Mouse (Mus musculus) kidney, adult 2 months (tissue): ENCODE measurements around the gene Cnr2. TPM values are rescaled to one million over a fixed set of nuclear protein-coding genes. Genes with fewer than 3 reads are reported as not detected.

Experiments used
- DNase-seq: peaks from one replicate; pipeline ENCODE4 v3.0.0; 2021
- H3K27ac ChIP-seq: fragments of 200-500 bp; 2 replicates; pipeline ENCODE4 v1.5.1; 2012; ENCODE audit warnings: low read depth, low read length, control low read depth, inconsistent platforms; ENCODE audit not compliant: insufficient read depth
- H3K27me3 ChIP-seq: fragments of 200-500 bp; replicated peaks from 2 replicates; pipeline ENCODE4 v1.6.1; 2012; ENCODE audit warnings: mild to moderate bottlenecking, moderate library complexity, low read length, inconsistent platforms; ENCODE audit not compliant: control insufficient read depth, insufficient read depth
- H3K36me3 ChIP-seq: fragments of 200-500 bp; 2 replicates; pipeline ENCODE4 v1.6.1; 2012; ENCODE audit warnings: mild to moderate bottlenecking, moderate library complexity, low read length, inconsistent platforms; ENCODE audit not compliant: control insufficient read depth, insufficient read depth
- H3K4me1 ChIP-seq: fragments of 200-500 bp; 2 replicates; pipeline ENCODE4 v1.6.1; 2011; ENCODE audit warnings: low read length; ENCODE audit not compliant: control insufficient read depth, insufficient read depth
- H3K4me3 ChIP-seq: fragments of 200-500 bp; 2 replicates; pipeline ENCODE4 v1.5.1; 2011; ENCODE audit warnings: mild to moderate bottlenecking, low read depth, low read length, control low read depth; ENCODE audit not compliant: insufficient read depth
- CTCF ChIP-seq: fragments of 200-500 bp; conservative IDR thresholded peaks from 2 replicates; pipeline ENCODE4 v1.5.1; 2011; ENCODE audit warnings: low read depth, mild to moderate bottlenecking, control low read depth, low read length, moderate library complexity, mixed read lengths; ENCODE audit not compliant: insufficient read depth, insufficient read length
- POLR2A ChIP-seq: fragments of 200-500 bp; IDR thresholded peaks from one replicate; pipeline ENCODE4 v1.6.1; 2011; ENCODE audit warnings: low read depth, low read length, control low read depth
- WGBS: fragments of 180-500 bp; shearing (Covaris S2); methylation state at CpG from one replicate; pipeline ENCODE4 v1.1.7; 2018; 5-methylcytosine and 5-hydroxymethylcytosine counted together
- polyA plus RNA-seq: library from polyadenylated mRNA; depleted of rRNA; stranded (reverse); fragments of >200 nt; gene quantifications from 2 replicates; pipeline ENCODE4 v1.2.3, GENCODE M21; 2012

Gene Cnr2
- polyA plus RNA-seq, 1 experiment: 4.1 TPM

- H3K27ac ChIP-seq: peak within 1 kb of the TSS; percentile 97
- DNase-seq: peak; percentile 98
- H3K27me3 ChIP-seq: no peaks in the 10 kb centered on the region
- peak within 1 kb of the TSS; percentile 87 for H3K4me3 ChIP-seq
- 1% methylated on average over 63 of the region's 67 CpGs for WGBS
- H3K36me3 ChIP-seq: no peaks in the 10 kb centered on the region
- TF ChIP-seq CTCF: no peak
- TF ChIP-seq POLR2A: peak; percentile 66
- H3K4me1 ChIP-seq: peaks cover 23% of the 10 kb centered on the region
These were observed 39.5 kb upstream of the Cnr2 start, which contains the start of gene Srsf10 for GRCm38 (mm10) chr4:135855536-135856222. Gene Srsf10, plus strand, starts transcription at chr4:135855747.

DNA sequence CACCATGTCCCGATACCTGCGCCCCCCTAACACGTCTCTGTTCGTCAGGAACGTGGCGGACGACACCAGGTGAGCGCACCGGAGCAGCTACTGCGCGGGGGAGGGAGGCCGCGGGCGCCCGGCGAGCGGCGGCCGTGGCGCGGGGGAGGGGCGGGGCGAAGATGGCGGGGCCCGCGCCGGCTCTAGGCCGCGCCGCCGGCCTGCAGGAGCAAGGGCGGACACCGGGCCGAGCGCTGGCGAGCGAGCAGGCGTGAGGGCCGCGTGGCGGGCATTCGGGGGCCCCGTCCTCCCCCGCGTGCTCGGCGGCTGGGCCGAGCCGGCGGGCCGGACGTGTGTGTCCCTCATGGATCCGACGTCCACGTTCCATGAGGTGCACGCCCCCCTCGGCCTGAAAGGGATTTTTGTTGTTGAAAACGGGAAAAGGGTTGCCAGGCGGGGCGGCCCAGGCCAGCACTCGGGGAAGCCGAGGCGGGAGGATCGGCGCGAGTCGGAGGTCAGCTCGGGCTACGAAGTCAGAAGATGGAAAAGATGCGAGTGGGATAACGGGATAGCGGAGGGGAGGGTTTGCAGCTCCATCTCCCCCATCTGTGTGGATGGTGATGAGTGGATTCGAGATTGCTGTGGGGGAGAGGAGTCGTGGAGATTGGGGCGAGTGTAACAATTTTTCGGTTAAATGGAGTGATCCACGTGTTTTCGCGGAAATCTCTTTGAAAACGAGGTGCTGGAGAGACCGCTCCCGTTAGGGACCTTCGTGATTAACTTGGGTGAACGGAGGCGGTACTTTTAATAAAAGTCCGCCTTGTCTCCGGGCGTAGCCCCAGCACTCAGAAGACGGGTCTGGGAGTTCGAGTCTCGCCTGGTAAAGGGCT lies 38.7 kb upstream of the Cnr2 start:
- Histone ChIP-seq H3K27me3 (no peaks in the 10 kb centered on the region), H3K27ac (peak overlapping the region; percentile 72), H3K4me3 (peak overlapping the region; percentile 59), H3K4me1 (peaks cover 28% of the 10 kb centered on the region), H3K36me3 (no peaks in the 10 kb centered on the region)
- TF ChIP-seq POLR2A (no peak), CTCF (no peak)
- under 1% methylated on average over 87 of the region's 91 CpGs for WGBS
- DNase-seq: peak; percentile 70

GRCm38 (mm10) chr4:135857597-135858186 lies 37.5 kb upstream of the Cnr2 start:
- H3K36me3 ChIP-seq: peaks cover 2% of the 10 kb centered on the region; the same call in 1 of the 2 replicates
- peaks cover 28% of the 10 kb centered on the region for H3K4me1 ChIP-seq
- no peak overlapping the region for H3K27ac ChIP-seq
- H3K4me3 ChIP-seq: no peak overlapping the region
- TF ChIP-seq CTCF: no peak
- TF ChIP-seq POLR2A: no peak
- DNase-seq: no peak
- 12% methylated on average over 7 of the region's 7 CpGs for WGBS
- H3K27me3 ChIP-seq: no peaks in the 10 kb centered on the region

DNA sequence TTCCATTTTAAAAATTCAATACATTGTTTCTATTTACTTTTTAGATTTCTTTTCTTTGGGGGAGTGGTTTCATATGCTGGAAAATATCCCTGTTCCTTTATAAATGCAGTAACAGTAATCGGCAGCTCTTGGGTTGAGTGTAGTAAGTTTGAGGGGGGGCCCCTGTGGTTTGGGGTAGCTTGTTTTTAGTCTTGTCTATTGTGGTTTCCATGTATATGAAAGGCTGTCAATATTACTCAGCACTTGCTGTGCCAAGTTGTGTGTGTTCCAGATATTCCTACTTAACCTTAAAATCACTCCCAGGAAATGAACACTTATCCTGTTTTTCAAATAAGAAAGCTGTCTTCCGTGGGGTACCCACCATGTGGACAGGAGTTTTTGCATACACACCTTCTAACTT lies 26.2 kb upstream of the Cnr2 start:
- Histone ChIP-seq H3K27ac (no peak overlapping the region), H3K27me3 (no peaks in the 10 kb centered on the region), H3K36me3 (peaks cover 16% of the 10 kb centered on the region; the same call in 1 of the 2 replicates), H3K4me3 (no peak overlapping the region), H3K4me1 (peaks cover 14% of the 10 kb centered on the region; the same call in 1 of the 2 replicates)
- TF ChIP-seq POLR2A: no peak
- TF ChIP-seq CTCF: no peak
- no peak for DNase-seq
- 46% methylated on average over 2 of the region's 2 CpGs for WGBS

GRCm38 (mm10) chr4:135870227-135871023 lies 24.8 kb upstream of the Cnr2 start:
- WGBS: 12% methylated on average over 2 of the region's 2 CpGs
- Histone ChIP-seq H3K36me3 (peaks cover 16% of the 10 kb centered on the region; the same call in 1 of the 2 replicates), H3K27ac (no peak overlapping the region), H3K4me1 (peaks cover 23% of the 10 kb centered on the region), H3K27me3 (no peaks in the 10 kb centered on the region), H3K4me3 (no peak overlapping the region)
- TF ChIP-seq CTCF (no peak), POLR2A (no peak)
- no peak for DNase-seq

GRCm38 (mm10) chr4:135872015-135872414 lies 23.2 kb upstream of the Cnr2 start:
- 9% methylated on average over 3 of the region's 3 CpGs for WGBS
- no peak for DNase-seq
- Histone ChIP-seq H3K27me3 (no peaks in the 10 kb centered on the region), H3K27ac (no peak overlapping the region), H3K4me3 (no peak overlapping the region), H3K36me3 (peaks cover 14% of the 10 kb centered on the region; the same call in 1 of the 2 replicates), H3K4me1 (peaks cover 31% of the 10 kb centered on the region)
- TF ChIP-seq POLR2A (no peak), CTCF (no peak)
